Comparison of ENCODE assay signal across 18 mouse cellular contexts in genomic region chr9:44735886-44736285, GRCm38 (mm10). TPM values are rescaled to one million over a fixed set of nuclear protein-coding genes. Genes with fewer than 3 reads are reported as not detected.
A peak's percentile ranks its signal among the peaks of the same experiment; 100 is the strongest.
DNase-seq lines count a peak whose midpoint lies in the region; ATAC-seq and TF ChIP-seq lines count a peak whose summit lies in the region.
"Had no signal": no experiment of that assay in that cellular context is flagged by ENCODE, and none has a peak within 500 bp of the region (broad histone marks: within the 10 kb centered on the region; RNA-seq: fewer than 3 reads in every experiment).

No protein-coding gene starts in this region.

- intact Hi-C loops in heart, postnatal 25 days (cut with DNase I), result no loop called here

- no peak for TF ChIP-seq POLR2A in limb, embryonic 14.5 days (IDR thresholded peaks at IDR 0.05; ENCODE audit: borderline replicate concordance, extremely low read depth, insufficient read depth, insufficient read length)

- H3K27ac ChIP-seq in kidney, embryonic 15.5 days, result peak overlapping the region; percentile 93
- H3K27ac ChIP-seq in embryonic facial prominence, embryonic 14.5 days (replicated peaks; ENCODE audit: low read depth, low read length), result 0 out of 2 replicates have a peak overlapping the region, but pooled peaks have one; percentile 81
- H3K27ac ChIP-seq in limb, embryonic 14.5 days (replicated peaks; ENCODE audit: low read depth, low read length), result peak overlapping the region; percentile 86; the same call in 1 of the 2 replicates
- H3K27ac ChIP-seq: forebrain, embryonic 15.5 days; liver, embryonic 12.5 days; midbrain, embryonic 12.5 days had no signal

- peaks cover 3% of the 10 kb centered on the region; the same call in 1 of the 2 replicates for H3K36me3 ChIP-seq in kidney, embryonic 15.5 days
- no peaks in the 10 kb centered on the region for H3K36me3 ChIP-seq in embryonic facial prominence, embryonic 14.5 days (ENCODE audit: control insufficient read depth, insufficient read depth, low read length)
- 0 out of 2 replicates have a peak, but pooled peaks cover 1% of the 10 kb centered on the region for H3K36me3 ChIP-seq in limb, embryonic 14.5 days (ENCODE audit: control insufficient read depth, insufficient read depth, low read length)
- H3K36me3 ChIP-seq: embryonic facial prominence, embryonic 12.5 days; forebrain, embryonic 15.5 days; liver, embryonic 12.5 days had no signal

- 68% methylated on average over 6 of the region's 6 CpGs for WGBS in kidney, embryonic 15.5 days
- WGBS in embryonic facial prominence, embryonic 14.5 days, result 67% methylated on average over 6 of the region's 6 CpGs
- 72% methylated on average over 6 of the region's 6 CpGs for WGBS in limb, embryonic 14.5 days

- no peak overlapping the region for H3K9ac ChIP-seq in kidney, embryonic 15.5 days
- H3K9ac ChIP-seq in embryonic facial prominence, embryonic 14.5 days (ENCODE audit: low read depth, low read length), result no peak overlapping the region
- no peak overlapping the region for H3K9ac ChIP-seq in limb, embryonic 14.5 days (ENCODE audit: low read depth, low read length, severe bottlenecking)
- H3K9ac ChIP-seq: forebrain, embryonic 15.5 days; liver, embryonic 12.5 days had no signal

- no peak for ATAC-seq in kidney, embryonic 15.5 days (replicated peaks; ENCODE audit: low FRiP score)
- ATAC-seq in embryonic facial prominence, embryonic 14.5 days (ENCODE audit: low read depth), result no peak
- ATAC-seq in limb, embryonic 14.5 days (ENCODE audit: low FRiP score, low read depth), result no peak
- ATAC-seq in megakaryocyte, adult 5-6 weeks (ENCODE audit: poor library complexity, severe bottlenecking), result no peak

- H3K4me2 ChIP-seq in kidney, embryonic 15.5 days, result peak overlapping the region; percentile 99
- H3K4me2 ChIP-seq in embryonic facial prominence, embryonic 14.5 days (ENCODE audit: low read depth, low read length), result 0 out of 2 replicates have a peak overlapping the region, but pooled peaks have one; percentile 96
- H3K4me2 ChIP-seq in limb, embryonic 14.5 days (replicated peaks; ENCODE audit: low read depth, low read length, severe bottlenecking), result peak overlapping the region; percentile 95; the same call in 1 of the 2 replicates

- no peaks in the 10 kb centered on the region for H3K27me3 ChIP-seq in kidney, embryonic 15.5 days
- H3K27me3 ChIP-seq in embryonic facial prominence, embryonic 14.5 days (replicated peaks; ENCODE audit: control insufficient read depth, insufficient read depth, low read length), result 0 out of 2 replicates have a peak, but pooled peaks cover 2% of the 10 kb centered on the region
- H3K27me3 ChIP-seq in limb, embryonic 14.5 days (ENCODE audit: control insufficient read depth, insufficient read depth, low read length), result no peaks in the 10 kb centered on the region
- H3K27me3 ChIP-seq: embryonic facial prominence, embryonic 12.5 days; forebrain, embryonic 15.5 days had no signal

- peak; percentile 93 for DNase-seq in heart, adult 11 months
- DNase-seq in heart, postnatal 25 days (ENCODE audit: low spot score), result no peak
- DNase-seq in kidney, postnatal 36 days, result no peak
- no peak for DNase-seq in embryonic facial prominence, embryonic 14.5 days (ENCODE audit: low spot score)
- DNase-seq in limb, embryonic 14.5 days (ENCODE audit: low spot score), result no peak
- no peak for DNase-seq in thymus, postnatal 4 days
- DNase-seq: adrenal gland, adult 2 months; B cell, adult 2 months; cerebellum, adult 8-10 months; spleen, adult 18-20 months had no signal

- H3K4me1 ChIP-seq in kidney, embryonic 15.5 days, result peaks cover 58% of the 10 kb centered on the region
- peaks cover 25% of the 10 kb centered on the region for H3K4me1 ChIP-seq in embryonic facial prominence, embryonic 14.5 days (ENCODE audit: control insufficient read depth, insufficient read depth, low read length)
- H3K4me1 ChIP-seq in limb, embryonic 14.5 days (ENCODE audit: control insufficient read depth, insufficient read depth, low read length), result peaks cover 28% of the 10 kb centered on the region

- H3K4me3 ChIP-seq in kidney, embryonic 15.5 days (replicated peaks), result no peak overlapping the region
- H3K4me3 ChIP-seq in embryonic facial prominence, embryonic 14.5 days (ENCODE audit: low read depth, low read length), result no peak overlapping the region
- H3K4me3 ChIP-seq in limb, embryonic 14.5 days (replicated peaks; ENCODE audit: low read length), result no peak overlapping the region

- no peaks in the 10 kb centered on the region for H3K9me3 ChIP-seq in kidney, embryonic 15.5 days (replicated peaks)
- H3K9me3 ChIP-seq in embryonic facial prominence, embryonic 14.5 days (ENCODE audit: control insufficient read depth, low read length), result no peaks in the 10 kb centered on the region
- no peaks in the 10 kb centered on the region for H3K9me3 ChIP-seq in limb, embryonic 14.5 days (ENCODE audit: control insufficient read depth, low read length)
- H3K9me3 ChIP-seq: embryonic facial prominence, embryonic 12.5 days; forebrain, embryonic 15.5 days; heart, embryonic 13.5 days; hindbrain, embryonic 13.5 days; liver, embryonic 12.5 days; midbrain, embryonic 12.5 days had no signal

RNA-seq across cellular contexts. Expression of gene Phldb1, which starts 0.9 kb away (rescaled TPM):
- total RNA-seq in heart, postnatal 25 days (2021), result 100 to 1,000 TPM; 115 to 121 TPM
- polyA plus RNA-seq in kidney, embryonic 15.5 days (2015; fragmentation: Nextera tagmentation; extraction: Ambion mirVana), result 34.5 and 36.4 TPM in 2 replicates
- polyA plus RNA-seq in embryonic facial prominence, embryonic 14.5 days (2014; fragmentation: Nextera tagmentation; extraction: Ambion mirVana), result 40.3 and 40.9 TPM in 2 replicates
- 85.6 and 113 TPM in 2 replicates for polyA plus RNA-seq in limb, embryonic 14.5 days (2012; rRNA removed)
- polyA plus RNA-seq in limb, embryonic 14.5 days (2014; fragmentation: Nextera tagmentation; extraction: Ambion mirVana), result 36.5 and 46.2 TPM in 2 replicates
- 0.76 and 2.1 TPM in 2 replicates for total RNA-seq in megakaryocyte, adult 5-6 weeks (2015)
- total RNA-seq in megakaryocyte, adult 5-6 weeks (2017), result 2.0 and 2.6 TPM in 2 replicates

RNA-seq across cellular contexts. Expression of gene Arcn1, which starts 31.8 kb away (rescaled TPM):
- total RNA-seq in heart, postnatal 25 days (2021), result 10 to 100 TPM; 85.4 to 85.5 TPM
- 201 and 202 TPM in 2 replicates for polyA plus RNA-seq in kidney, embryonic 15.5 days (2015; fragmentation: Nextera tagmentation; extraction: Ambion mirVana)
- 220 and 226 TPM in 2 replicates for polyA plus RNA-seq in embryonic facial prominence, embryonic 14.5 days (2014; fragmentation: Nextera tagmentation; extraction: Ambion mirVana)
- polyA plus RNA-seq in limb, embryonic 14.5 days (2012; rRNA removed), result 105 and 111 TPM in 2 replicates
- polyA plus RNA-seq in limb, embryonic 14.5 days (2014; fragmentation: Nextera tagmentation; extraction: Ambion mirVana), result 221 and 234 TPM in 2 replicates
- total RNA-seq in megakaryocyte, adult 5-6 weeks (2015), result 126 and 151 TPM in 2 replicates
- 165 and 172 TPM in 2 replicates for total RNA-seq in megakaryocyte, adult 5-6 weeks (2017)

RNA-seq across cellular contexts. Expression of gene Ift46, which starts 31.8 kb away (rescaled TPM):
- total RNA-seq in heart, postnatal 25 days (2021), result 10 to 100 TPM; 32.0 to 39.5 TPM
- polyA plus RNA-seq in kidney, embryonic 15.5 days (2015; fragmentation: Nextera tagmentation; extraction: Ambion mirVana), result 99.3 and 105 TPM in 2 replicates
- polyA plus RNA-seq in embryonic facial prominence, embryonic 14.5 days (2014; fragmentation: Nextera tagmentation; extraction: Ambion mirVana), result 101 and 121 TPM in 2 replicates
- polyA plus RNA-seq in limb, embryonic 14.5 days (2012; rRNA removed), result 109 and 116 TPM in 2 replicates
- 123 and 131 TPM in 2 replicates for polyA plus RNA-seq in limb, embryonic 14.5 days (2014; fragmentation: Nextera tagmentation; extraction: Ambion mirVana)
- total RNA-seq in megakaryocyte, adult 5-6 weeks (2015), result 38.5 and 53.7 TPM in 2 replicates
- total RNA-seq in megakaryocyte, adult 5-6 weeks (2017), result 27.6 and 40.8 TPM in 2 replicates
